Mouse (Mus musculus): ENCODE measurements around the gene C2cd4b. TPM values are rescaled to one million over a fixed set of nuclear protein-coding genes. Genes with fewer than 3 reads are reported as not detected.

Gene C2cd4b
- not detected in 2 replicates for polyA plus RNA-seq (2012; rRNA removed)
- polyA plus RNA-seq (2014; fragmentation: Nextera tagmentation; extraction: Ambion mirVana): not detected in 2 replicates

DNA sequence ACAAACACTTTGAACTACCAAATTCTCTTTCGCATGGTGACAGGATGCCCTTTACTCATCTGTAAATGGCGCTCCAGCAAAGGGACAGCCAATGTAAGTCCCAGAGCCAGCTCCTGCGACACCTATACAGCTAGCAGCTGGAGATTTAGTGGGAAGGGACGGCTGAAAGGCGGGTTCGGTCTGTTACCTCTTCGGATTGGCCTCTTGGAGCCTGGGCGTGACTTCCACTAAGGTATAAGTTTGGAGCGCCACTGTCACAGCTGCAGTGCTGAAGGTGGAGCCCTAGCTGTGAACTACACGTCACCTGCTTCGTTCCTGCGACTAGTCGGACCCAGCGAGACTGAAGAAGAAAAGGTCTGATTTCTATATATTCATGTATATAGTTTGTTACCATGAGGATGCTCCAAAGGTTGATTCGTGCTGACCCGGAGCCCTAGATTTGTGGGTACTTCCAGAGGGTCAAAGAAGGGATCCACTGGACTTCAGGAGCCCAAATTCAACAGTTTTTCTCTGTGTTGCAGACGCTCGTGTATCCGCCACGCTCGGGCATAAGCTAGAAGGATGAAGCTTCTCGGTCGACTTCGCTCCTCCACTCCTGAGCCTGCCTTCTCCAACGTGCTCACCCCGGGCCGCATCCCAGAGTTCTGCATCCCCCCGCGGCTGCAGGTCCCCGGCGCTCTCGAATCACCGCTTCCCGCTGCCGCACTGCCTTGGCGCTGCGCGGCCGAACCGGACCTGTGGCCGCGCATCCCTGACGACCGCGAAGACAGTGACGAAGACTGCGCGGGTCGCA, at the start of gene C2cd4b:
TSS of gene C2cd4b (plus strand) at position 275 of the 793 bp plus-strand sequence.
- Histone ChIP-seq H3K4me2 (ENCODE audit: low read depth) (peak within 1 kb of the TSS; percentile 55), H3K27me3 (ENCODE audit: control insufficient read depth, insufficient read depth, low read length) (peaks cover 34% of the 10 kb centered on the region), H3K36me3 (replicated peaks; ENCODE audit: control insufficient read depth, insufficient read depth, low read depth) (no peaks in the 10 kb centered on the region), H3K4me3 (ENCODE audit: insufficient read depth in 1 of 2, low read depth in 2 of 2, low read length in 2 of 2) (peak within 1 kb of the TSS; percentile 33 to 45; a peak in 3 of 4 replicates), H3K4me1 (replicated peaks; ENCODE audit: control insufficient read depth in 2 of 2, insufficient read depth in 2 of 2, low read length in 1 of 2) (no peaks in the 10 kb centered on the region), H3K9ac (replicated peaks) (no peak within 1 kb of the TSS), H3K27ac (no peak within 1 kb of the TSS), H3K9me3 (ENCODE audit: control insufficient read depth, low read length) (no peaks in the 10 kb centered on the region)
- ATAC-seq (ENCODE audit: insufficient read depth) (no peak), DNase-seq (ENCODE audit: low read depth in 3 of 3, low spot score in 3 of 3) (no peak)
- no peak for TF ChIP-seq CTCF (IDR thresholded peaks at IDR 0.05; ENCODE audit: low read depth)
- no peak for TF ChIP-seq EP300 (IDR thresholded peaks at IDR 0.05; ENCODE audit: low read depth)
- WGBS (ENCODE audit: insufficient replicate concordance): 2% methylated on average over 49 of the region's 49 CpGs

DNA sequence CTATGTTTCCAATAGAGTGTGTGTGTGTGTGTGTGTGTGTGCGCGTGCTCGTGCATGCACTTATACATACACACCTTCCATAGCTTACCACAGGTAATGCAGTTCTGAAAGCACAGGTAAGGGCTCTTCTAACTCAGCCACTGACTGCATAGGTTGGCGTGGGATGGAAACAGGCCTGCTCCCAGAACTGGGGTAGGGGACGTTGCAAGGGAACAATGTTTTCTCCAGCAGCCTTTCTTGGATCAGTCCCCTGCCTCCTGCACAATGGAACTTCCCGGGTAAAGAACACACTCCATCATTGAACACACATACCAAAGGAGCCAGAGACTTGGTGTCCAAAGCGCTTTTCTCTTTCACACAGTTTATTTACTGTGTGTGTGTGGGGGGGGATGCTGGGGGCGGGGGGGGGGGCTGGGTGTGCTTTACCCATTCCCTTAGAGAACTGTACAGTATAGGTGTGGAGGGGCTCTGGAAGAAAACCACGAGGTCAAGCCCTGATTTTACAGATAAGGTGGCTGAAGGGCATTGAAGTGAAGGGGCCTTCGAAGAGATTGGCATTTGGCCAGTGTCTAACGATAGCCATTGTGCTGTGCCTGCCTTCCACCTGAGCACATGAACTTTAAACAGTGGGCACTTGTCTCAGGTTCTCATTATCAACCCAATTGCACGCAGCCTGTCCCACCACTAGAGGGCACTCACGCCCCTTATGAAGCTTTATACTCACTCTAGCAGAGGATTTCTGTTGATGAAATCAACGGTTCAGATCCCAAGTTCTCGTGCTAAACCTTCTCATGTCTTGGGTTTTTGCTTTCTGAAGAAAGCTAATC, 48.0 kb upstream of the C2cd4b start:
- H3K9me3 ChIP-seq (ENCODE audit: control insufficient read depth, low read length): no peaks in the 10 kb centered on the region
- 32% methylated on average over 15 of the region's 15 CpGs for WGBS (ENCODE audit: insufficient replicate concordance)
- TF ChIP-seq CTCF (IDR thresholded peaks at IDR 0.05; ENCODE audit: low read depth) (peak; percentile 87), EP300 (IDR thresholded peaks at IDR 0.05; ENCODE audit: low read depth) (no peak)
- no peak overlapping the region for H3K4me3 ChIP-seq (ENCODE audit: insufficient read depth in 1 of 2, low read depth in 2 of 2, low read length in 2 of 2)
- no peak overlapping the region for H3K27ac ChIP-seq
- H3K4me1 ChIP-seq (replicated peaks; ENCODE audit: control insufficient read depth in 2 of 2, insufficient read depth in 2 of 2, low read length in 1 of 2): no peaks in the 10 kb centered on the region
- ATAC-seq (ENCODE audit: insufficient read depth) (no peak), DNase-seq (ENCODE audit: low read depth in 3 of 3, low spot score in 3 of 3) (peak in 2 of 3 experiments; percentile 11 to 23)
- no peaks in the 10 kb centered on the region for H3K36me3 ChIP-seq (replicated peaks; ENCODE audit: control insufficient read depth, insufficient read depth, low read depth)
- H3K9ac ChIP-seq (replicated peaks): no peak overlapping the region
- H3K27me3 ChIP-seq (ENCODE audit: control insufficient read depth, insufficient read depth, low read length): no peaks in the 10 kb centered on the region
- no peak overlapping the region for H3K4me2 ChIP-seq (ENCODE audit: low read depth)

DNA sequence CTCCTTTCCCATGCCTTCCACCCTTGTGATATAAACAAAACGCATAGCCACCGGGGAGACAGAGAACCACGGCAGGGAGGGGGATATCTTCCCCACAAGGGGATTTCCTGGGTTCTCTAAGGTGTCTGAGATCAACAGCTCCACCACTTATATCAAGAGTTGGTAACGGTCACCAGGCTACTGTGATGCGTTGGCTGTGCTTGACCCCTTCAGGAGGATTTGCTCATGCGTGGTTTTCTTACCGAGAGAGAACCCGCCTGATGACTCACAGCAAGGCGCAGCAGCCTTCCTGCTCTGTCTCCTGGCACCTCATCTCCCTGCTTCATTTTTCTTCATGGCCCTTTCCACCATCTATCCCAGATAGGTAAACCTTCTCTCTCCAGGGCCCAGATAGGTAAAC, 47.1 kb upstream of the C2cd4b start:
- WGBS (ENCODE audit: insufficient replicate concordance): 59% methylated on average over 9 of the region's 9 CpGs
- ATAC-seq (ENCODE audit: insufficient read depth): no peak

DNA sequence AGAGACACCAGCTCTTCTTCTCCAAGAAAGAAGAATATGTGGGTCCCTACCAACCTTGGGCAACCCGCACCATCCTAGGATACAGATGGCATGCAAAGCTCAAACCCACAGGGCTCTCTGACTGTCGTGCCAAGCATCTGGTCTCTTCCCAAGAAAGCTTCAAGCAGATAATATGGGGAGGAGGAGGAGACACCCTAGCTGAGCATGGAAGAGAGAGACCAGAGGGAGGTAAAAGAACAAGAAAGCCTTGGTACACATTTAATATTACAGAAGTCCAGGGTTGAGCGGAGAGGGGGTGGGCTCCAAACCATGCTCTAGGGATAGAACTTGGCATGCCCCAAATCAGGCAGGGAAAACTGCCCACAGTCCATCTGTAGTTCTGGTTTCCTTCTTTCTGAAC, 42.2 kb upstream of the C2cd4b start:
- WGBS (ENCODE audit: insufficient replicate concordance): 59% methylated on average over 3 of the region's 3 CpGs
- H3K4me2 ChIP-seq (ENCODE audit: low read depth): no peak overlapping the region
- no peaks in the 10 kb centered on the region for H3K36me3 ChIP-seq (replicated peaks; ENCODE audit: control insufficient read depth, insufficient read depth, low read depth)
- H3K4me1 ChIP-seq (replicated peaks; ENCODE audit: control insufficient read depth in 2 of 2, insufficient read depth in 2 of 2, low read length in 1 of 2): no peaks in the 10 kb centered on the region
- TF ChIP-seq CTCF (IDR thresholded peaks at IDR 0.05; ENCODE audit: low read depth) (no peak), EP300 (IDR thresholded peaks at IDR 0.05; ENCODE audit: low read depth) (no peak)
- H3K9me3 ChIP-seq (ENCODE audit: control insufficient read depth, low read length): no peaks in the 10 kb centered on the region
- ATAC-seq (ENCODE audit: insufficient read depth) (no peak), DNase-seq (ENCODE audit: low read depth in 3 of 3, low spot score in 3 of 3) (no peak)
- no peaks in the 10 kb centered on the region for H3K27me3 ChIP-seq (ENCODE audit: control insufficient read depth, insufficient read depth, low read length)
- no peak overlapping the region for H3K4me3 ChIP-seq (ENCODE audit: insufficient read depth in 1 of 2, low read depth in 2 of 2, low read length in 2 of 2)
- no peak overlapping the region for H3K27ac ChIP-seq
- no peak overlapping the region for H3K9ac ChIP-seq (replicated peaks)

More for the DNA sequence above, 47.1 kb upstream of the C2cd4b start:
- Histone ChIP-seq H3K4me3 (ENCODE audit: insufficient read depth in 1 of 2, low read depth in 2 of 2, low read length in 2 of 2) (no peak overlapping the region), H3K4me1 (replicated peaks; ENCODE audit: control insufficient read depth in 2 of 2, insufficient read depth in 2 of 2, low read length in 1 of 2) (no peaks in the 10 kb centered on the region), H3K27me3 (ENCODE audit: control insufficient read depth, insufficient read depth, low read length) (no peaks in the 10 kb centered on the region), H3K9ac (replicated peaks) (no peak overlapping the region), H3K27ac (no peak overlapping the region), H3K9me3 (ENCODE audit: control insufficient read depth, low read length) (no peaks in the 10 kb centered on the region), H3K4me2 (ENCODE audit: low read depth) (no peak overlapping the region), H3K36me3 (replicated peaks; ENCODE audit: control insufficient read depth, insufficient read depth, low read depth) (no peaks in the 10 kb centered on the region)
- DNase-seq (ENCODE audit: low read depth in 3 of 3, low spot score in 3 of 3): no peak
- TF ChIP-seq EP300 (IDR thresholded peaks at IDR 0.05; ENCODE audit: low read depth) (no peak), CTCF (IDR thresholded peaks at IDR 0.05; ENCODE audit: low read depth) (no peak)

- Histone ChIP-seq H3K4me1 (replicated peaks; ENCODE audit: control insufficient read depth in 2 of 2, insufficient read depth in 2 of 2, low read length in 1 of 2) (no peaks in the 10 kb centered on the region), H3K9ac (replicated peaks) (no peak overlapping the region), H3K27ac (no peak overlapping the region), H3K36me3 (replicated peaks; ENCODE audit: control insufficient read depth, insufficient read depth, low read depth) (no peaks in the 10 kb centered on the region), H3K27me3 (ENCODE audit: control insufficient read depth, insufficient read depth, low read length) (no peaks in the 10 kb centered on the region), H3K9me3 (ENCODE audit: control insufficient read depth, low read length) (no peaks in the 10 kb centered on the region), H3K4me3 (ENCODE audit: insufficient read depth in 1 of 2, low read depth in 2 of 2, low read length in 2 of 2) (no peak overlapping the region), H3K4me2 (ENCODE audit: low read depth) (no peak overlapping the region)
- no peak for TF ChIP-seq EP300 (IDR thresholded peaks at IDR 0.05; ENCODE audit: low read depth)
- 23% methylated on average over 3 of the region's 3 CpGs for WGBS (ENCODE audit: insufficient replicate concordance)
- DNase-seq (ENCODE audit: low read depth in 3 of 3, low spot score in 3 of 3) (no peak), ATAC-seq (ENCODE audit: insufficient read depth) (no peak)
These were observed 40.6 kb upstream of the C2cd4b start for GRCm38 (mm10) chr9:67718596-67718995.
